Mouse (Mus musculus) bone marrow macrophage, adult 2 months (primary cell): ENCODE data around the gene Ewsr1.

Experiments
- CTCF ChIP-seq: IDR thresholded peaks from 2 replicates; pipeline ENCODE4 v1.5.1; 2012; ENCODE audit warnings: low read depth, mild to moderate bottlenecking, low read length, moderate library complexity
- POLR2A ChIP-seq: IDR thresholded peaks from 2 replicates; pipeline ENCODE4 v1.6.1; 2012; ENCODE audit warnings: mild to moderate bottlenecking, low read depth, low read length, borderline replicate concordance

GRCm38 (mm10) chr11:5035421-5035820, 63.6 kb downstream of the Ewsr1 start:
- TF ChIP-seq CTCF = no peak
- TF ChIP-seq POLR2A = no peak
